Mouse (Mus musculus) adrenal gland, postnatal 10 days (tissue): ENCODE measurements around the gene Dmac2. TPM values are rescaled to one million over a fixed set of nuclear protein-coding genes. Genes with fewer than 3 reads are reported as not detected.

Experiments used
- DNase-seq: peaks from one replicate; pipeline ENCODE4 v3.0.0; 2021; ENCODE audit warnings: mixed read lengths
- total RNA-seq, 2 experiments: library from RNA; stranded (reverse); gene quantifications; 2 replicates each; pipeline ENCODE4 v1.2.3; 2021

The Dmac2 gene
- total RNA-seq, 2 experiments from 2014 or later, result 36.2 to 51.7 TPM

DNA sequence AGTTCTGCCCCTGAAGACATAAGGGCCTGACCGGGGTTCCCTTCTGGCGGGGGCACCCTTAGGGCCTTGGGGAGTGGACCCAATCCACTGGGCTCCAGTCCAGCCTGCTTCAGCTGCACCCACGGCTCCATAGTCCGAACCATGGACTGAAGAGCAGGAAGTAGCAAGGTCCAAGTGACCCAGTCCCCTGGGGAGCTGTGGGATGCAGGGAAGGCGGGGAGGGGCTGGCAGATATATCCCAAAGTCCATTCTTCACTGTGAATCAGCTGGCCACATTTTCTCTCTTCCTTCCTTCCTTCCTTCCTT lies 3.6 kb upstream of the Dmac2 start, which contains the start of gene Erich4:
Gene Erich4 (minus strand): TSS at position 187 of the 306 bp plus-strand sequence.
- DNase-seq, result peak; percentile 2

DNA sequence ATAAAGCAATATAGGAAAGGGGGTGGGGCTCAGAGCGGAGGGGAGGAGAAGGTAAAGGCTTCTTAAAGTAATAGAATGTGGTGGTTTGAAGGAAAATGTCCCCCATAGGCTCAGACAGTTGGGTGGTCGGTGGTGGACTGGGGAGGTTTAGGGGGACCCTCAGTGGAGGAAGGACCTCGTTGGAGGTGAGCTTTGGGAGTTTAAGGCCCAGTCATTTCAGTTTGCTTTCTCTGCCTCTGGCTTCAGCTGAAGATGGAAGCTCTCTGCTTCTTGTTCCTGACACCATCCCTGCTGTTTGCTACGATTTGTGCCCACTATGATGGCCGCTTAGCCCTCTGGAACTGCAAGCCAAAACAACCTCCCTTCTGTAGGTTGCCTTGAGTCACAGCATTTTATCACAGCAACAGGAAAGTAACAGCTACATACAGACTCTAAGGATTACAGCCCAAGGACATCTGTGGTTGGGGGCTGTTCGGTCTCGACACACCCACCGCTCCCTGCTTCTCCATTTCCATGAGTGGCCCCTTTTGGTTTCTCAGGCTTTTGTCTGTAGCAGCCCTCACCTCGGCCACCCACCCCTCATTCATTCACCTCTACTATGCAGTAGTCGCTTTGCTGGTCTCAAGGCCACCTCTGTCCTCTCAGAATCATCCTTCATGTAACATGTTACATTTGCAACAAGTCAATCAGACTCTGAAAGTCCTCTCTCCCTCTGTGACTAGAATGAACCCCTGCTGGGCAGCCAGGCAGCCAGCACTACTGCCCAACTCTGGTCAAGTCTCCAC lies 1.6 kb upstream of the Dmac2 start:
- DNase-seq, result no peak

GRCm38 (mm10) chr7:25619722-25619991 lies 443 bp downstream of the Dmac2 start:
- DNase-seq, result no peak

DNA sequence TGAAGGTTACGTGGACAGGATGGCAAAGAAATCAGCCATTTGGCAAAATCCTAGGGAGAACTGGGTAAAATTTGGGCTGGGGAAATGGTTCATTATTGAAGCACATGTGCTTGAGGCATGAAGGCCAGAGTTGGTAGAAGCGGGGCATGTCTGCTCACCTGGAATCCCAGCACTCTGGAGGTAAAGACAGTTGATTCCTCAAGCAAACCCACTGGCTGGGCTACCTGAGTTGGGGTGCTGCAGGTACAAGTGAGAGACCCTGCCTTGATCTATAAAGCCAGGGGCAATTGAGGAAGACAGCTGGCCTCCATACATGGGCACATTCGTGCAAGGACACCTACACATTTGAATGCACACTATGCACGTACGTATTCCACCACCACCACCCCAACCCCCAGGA lies 887 bp downstream of the Dmac2 start:
- no peak for DNase-seq

GRCm38 (mm10) chr7:25620751-25621150 lies 1.5 kb downstream of the Dmac2 start:
- no peak for DNase-seq

- DNase-seq, result no peak
These were observed 4.7 kb downstream of the Dmac2 start for GRCm38 (mm10) chr7:25623857-25624370.

DNA sequence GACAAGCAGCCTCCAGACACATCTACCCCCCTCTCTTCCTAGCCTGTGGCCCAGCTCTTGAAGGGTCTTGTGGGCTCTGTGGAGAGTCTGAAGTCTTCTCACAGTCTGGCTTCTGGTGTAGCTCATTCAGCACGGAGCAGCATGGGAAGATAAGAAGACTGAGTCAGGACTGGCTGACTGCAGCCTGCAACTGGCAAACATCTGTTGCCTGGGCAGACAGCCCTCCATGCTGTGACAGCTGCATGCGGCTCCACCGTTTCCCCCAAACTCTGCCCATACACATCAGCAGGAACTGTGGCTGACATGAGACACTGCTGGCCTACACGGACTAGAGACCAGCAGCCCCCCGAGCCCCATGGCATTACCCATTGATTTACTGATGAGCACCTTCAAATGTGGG lies 5.6 kb downstream of the Dmac2 start:
- DNase-seq, result no peak

GRCm38 (mm10) chr7:25625594-25626250 lies 6.5 kb downstream of the Dmac2 start:
- peak; percentile 53 for DNase-seq

DNA sequence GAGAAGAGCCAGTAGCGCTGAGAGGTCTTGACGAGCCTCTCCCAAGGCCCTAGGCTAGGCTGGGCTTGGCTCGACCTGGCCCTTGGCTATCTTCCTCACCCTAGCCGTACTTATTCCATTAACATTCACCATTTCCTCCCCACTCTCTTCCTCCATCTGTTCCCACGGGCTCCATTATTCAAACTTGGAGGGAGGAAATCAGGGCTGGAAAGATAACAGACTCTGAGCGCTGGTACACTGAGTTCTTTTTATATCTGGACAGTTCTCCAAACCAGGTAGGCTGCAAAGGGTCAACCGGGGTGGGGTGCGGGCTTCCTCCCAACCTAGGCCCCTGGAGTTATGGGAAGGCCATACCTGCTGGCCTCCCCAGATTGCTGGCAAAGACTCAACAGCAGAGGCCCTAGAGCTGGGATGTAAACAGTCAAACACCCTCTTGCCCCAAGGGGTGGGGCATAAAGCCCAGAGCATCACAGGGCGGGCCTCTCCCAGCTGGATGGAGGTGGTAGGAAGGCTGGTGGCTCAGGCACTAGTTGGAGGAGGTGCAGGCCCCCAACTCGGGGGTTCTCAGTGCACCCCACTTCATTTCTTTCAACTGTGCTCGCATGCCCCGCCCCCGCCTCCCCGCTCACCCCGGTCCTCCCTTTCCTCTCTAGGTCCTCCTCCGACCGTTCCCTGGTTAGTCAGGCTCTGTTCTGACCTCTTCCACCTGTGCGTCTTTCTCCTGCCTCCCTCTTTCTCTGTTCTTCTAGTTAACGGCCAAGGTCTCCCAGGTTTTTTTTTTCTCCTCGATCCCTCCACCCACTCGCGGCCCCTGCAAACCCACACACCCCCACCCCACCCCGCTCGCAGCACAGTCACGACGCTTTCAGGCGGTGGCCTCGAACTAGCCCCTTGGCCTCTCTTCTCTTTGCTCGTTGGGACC lies 7.6 kb downstream of the Dmac2 start, which contains the start of gene B3gnt8:
Gene B3gnt8 (plus strand): TSS at position 146 of the 922 bp plus-strand sequence.
- peak; percentile 45 for DNase-seq

DNA sequence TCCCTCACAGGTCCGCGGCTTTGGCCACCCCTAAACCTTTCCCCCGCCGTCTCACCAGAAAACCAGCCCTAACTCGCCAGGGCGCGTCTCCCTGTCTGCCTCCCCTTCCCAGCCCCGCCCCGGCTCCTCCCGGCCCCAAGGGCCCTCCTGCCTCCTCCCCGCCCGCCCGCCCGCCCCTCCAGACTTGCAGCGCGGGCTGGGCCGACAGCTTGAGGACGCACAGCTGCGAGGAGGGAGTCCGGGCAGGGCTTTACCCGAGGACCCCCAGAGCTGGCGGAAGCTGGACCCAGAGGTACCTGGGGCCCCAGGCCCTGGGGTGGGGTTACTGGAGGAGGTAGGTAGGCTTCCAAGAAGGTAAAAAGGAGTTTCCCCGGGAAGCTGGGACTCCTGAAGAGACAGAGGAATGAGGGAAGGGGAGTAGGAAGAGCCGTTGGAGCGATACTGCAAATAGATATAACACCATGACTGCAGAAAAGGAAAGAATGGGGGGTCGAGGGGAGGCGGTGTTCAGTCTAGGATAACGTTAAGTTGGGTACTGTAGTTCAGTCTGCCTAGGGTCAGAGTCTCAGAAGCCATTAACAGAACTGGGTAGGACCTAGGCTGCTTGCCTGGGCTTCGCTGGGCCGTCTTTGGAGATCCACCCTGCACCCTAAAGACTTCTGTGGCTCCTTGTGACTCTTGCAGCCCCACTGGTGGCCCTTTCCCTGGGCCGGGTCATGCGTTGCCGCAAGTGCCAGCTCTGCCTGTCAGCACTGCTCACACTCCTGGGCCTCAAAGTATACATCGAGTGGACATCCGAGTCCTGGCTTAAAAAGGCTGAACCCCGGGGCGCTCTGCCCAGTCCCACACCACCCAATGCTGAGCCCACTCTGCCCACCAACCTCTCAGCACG lies 8.5 kb downstream of the Dmac2 start:
- peak; percentile 85 for DNase-seq

GRCm38 (mm10) chr7:25628323-25628620 lies 9.1 kb downstream of the Dmac2 start:
- no peak for DNase-seq

DNA sequence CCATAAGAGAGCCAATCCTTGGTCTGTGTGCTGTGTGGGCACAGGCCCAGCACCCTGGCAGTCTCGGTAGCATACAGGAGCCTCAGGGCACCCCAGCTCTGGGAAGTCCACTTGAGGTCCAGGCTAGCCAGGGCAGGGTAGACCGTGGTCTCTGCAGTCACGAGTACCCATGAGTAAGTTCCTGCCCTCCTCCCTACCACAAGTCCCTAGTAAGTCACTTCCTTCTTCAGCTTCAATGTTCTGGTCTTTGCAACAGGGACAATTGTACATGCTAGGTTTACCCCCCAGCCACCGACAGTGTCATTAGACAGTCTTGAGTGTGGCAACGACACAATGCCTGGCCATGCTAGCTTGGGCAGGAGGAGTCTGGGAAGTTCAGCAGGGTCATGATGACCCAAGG lies 13.5 kb downstream of the Dmac2 start:
- DNase-seq, result no peak

DNA sequence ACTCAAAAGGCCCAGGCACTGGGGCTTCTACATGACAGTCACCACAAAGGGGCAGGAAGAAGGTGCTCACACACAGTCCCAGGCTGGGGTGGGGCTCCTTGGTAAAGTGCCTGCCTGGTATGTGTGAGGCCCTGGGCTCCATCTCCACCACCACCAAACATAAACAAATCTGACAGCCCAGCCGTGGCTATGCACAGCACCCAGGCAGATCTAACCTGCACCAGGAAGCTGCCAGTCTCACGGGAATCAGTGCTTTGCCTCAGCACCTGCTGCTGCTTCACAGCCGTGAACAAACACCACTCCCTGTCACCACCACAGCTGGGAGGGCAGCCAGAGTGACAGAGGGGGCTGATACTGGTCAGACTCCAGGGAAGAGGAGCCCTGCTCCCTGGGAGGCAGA lies 17.2 kb downstream of the Dmac2 start:
- no peak for DNase-seq

DNA sequence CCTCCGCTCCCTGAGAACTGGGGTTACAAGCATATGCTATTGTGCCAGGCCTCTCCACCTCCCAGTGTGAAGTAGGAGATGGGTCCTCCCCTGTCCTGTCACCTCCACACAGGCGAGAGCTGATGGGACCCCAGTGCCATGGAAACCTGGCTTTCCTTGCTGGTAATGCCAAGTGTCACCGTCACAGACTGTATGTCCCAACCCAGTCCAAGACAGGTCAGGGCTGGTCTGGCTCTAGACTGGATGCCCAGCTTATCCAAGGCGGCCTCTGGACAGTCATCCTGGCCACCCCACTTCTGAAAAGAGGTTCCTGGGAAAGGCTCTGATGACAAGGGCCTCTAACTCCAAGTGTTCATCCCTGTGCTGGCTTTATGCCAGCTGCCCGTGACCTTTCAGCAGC lies 17.9 kb downstream of the Dmac2 start:
- DNase-seq, result no peak

GRCm38 (mm10) chr7:25639754-25640153 lies 20.5 kb downstream of the Dmac2 start:
- no peak for DNase-seq

DNA sequence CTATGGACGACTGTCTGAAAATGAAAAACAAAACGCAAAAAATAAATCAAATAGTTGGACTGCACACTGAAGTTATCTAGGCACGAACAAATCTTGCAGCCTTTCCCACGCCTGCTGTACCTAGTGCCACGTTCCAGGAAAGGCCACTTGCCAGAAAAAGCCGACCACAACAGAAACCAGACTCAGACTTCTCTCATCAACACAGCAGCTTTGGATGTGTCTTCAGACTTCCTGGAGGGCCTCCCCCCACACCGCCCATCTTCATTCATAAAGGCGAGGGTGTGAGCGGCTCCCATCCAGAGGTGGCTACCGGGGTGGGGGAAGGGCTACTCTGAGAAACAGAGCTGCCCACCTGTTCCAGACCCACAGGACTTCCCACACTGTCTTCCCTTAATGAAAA lies 24.9 kb downstream of the Dmac2 start:
- DNase-seq, result no peak

- no peak for DNase-seq
These were observed 25.4 kb downstream of the Dmac2 start for GRCm38 (mm10) chr7:25644631-25645030.

DNA sequence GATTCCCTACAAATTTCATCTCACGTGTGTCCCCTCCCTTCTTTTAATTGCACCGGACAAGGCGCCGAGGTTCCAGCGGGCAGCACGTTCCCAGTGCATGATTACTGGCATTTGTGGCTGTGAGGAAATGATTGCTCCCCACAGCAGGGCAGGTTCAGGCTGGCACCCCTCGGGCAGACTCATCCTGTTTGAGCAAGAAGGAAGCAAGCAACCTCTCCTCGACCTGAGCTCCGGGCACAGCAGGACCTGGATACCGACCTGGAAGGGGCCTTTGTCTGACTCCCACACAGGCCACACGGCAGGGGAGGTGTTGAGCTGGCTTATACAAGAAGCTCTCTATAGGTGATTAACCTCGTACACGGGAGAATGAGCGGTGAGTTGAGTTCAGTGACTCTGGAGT lies 25.9 kb downstream of the Dmac2 start:
- DNase-seq, result no peak

GRCm38 (mm10) chr7:25647574-25648123 lies 28.4 kb downstream of the Dmac2 start:
- no peak for DNase-seq

DNA sequence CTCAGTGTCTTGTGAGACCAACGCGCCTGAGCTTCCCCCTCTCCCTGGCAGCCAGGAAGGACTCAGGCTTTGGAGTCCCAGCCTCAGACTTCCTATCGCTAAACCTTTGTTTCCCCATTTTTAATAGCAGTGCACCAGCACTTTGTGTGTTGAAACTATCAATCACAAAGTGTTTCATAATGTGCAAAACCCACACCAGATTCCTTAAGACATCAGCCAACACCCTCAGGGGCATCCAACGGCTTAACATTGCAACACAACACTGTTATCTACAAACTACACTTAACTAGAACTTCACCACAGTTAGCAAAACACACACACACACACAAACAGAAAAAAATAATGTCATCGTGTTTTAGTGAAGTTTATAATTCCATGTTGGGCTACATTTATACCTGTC lies 30.6 kb downstream of the Dmac2 start:
- no peak for DNase-seq

DNA sequence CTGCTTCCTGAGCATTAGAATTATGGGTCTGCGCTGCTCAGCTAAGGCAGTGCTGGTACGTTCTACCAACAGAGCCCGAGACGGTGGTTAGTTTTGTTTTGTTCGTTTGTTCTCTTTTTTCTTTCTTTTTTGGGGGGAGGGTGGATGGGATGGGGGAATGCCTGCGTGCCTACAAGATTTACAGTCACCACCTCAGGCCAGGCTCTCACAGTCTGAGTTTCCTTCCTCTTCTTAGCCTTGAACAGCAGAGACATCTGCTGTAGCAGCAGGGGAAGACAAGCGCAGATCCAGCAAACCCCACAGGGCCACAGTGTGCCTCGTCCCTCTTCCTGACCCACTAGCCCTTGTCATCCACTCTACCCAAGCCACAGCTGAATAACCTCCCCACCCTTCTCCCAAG lies 32.1 kb downstream of the Dmac2 start:
- no peak for DNase-seq
